26 mouse cellular contexts compared by ENCODE assay signal in the genomic region with DNA sequence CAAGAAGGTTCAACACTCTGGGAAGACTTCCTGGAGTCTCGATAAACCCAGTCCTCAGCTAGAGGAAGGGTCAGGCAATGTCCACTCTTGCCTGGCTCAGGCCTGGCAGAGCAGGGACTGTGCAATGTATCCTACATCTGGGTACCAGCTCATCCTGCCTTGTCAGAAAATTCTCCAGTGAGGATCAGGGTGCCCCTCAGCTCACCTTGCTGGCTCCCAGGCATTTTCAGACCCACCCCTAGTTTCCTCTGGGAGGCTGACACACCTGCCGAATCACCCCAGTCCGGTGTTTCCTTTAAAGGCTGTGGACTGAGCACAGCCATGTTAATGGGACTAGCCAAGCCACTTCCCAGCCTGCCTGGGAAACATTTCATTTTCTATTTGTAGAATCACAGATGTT.
"Had no signal": no experiment of that assay in that cellular context is flagged by ENCODE, and none has a peak within 500 bp of the region (broad histone marks: within the 10 kb centered on the region; RNA-seq: fewer than 3 reads in every experiment).

No protein-coding gene starts in this region.

- H3K4me3 ChIP-seq: heart, embryonic 13.5 days; heart, embryonic 15.5 days; hindbrain, embryonic 10.5 days; hindbrain, embryonic 12.5 days; kidney, embryonic 15.5 days; limb, embryonic 13.5 days; limb, embryonic 15.5 days; liver, embryonic 13.5 days; liver, embryonic 15.5 days had no signal

- H3K36me3 ChIP-seq: heart, embryonic 13.5 days; heart, embryonic 15.5 days; hindbrain, embryonic 10.5 days; hindbrain, embryonic 12.5 days; kidney, embryonic 15.5 days; limb, embryonic 13.5 days; limb, embryonic 15.5 days; liver, embryonic 13.5 days; liver, embryonic 15.5 days had no signal

- DNase-seq: gastrocnemius, postnatal 25 days; heart, postnatal 14 days; heart, postnatal 4 days; kidney, adult 11 months; kidney, adult 2 months; kidney, adult 9 months; kidney, postnatal 14 days; kidney, postnatal 36 days; layer of hippocampus, adult 9-11 months; layer of hippocampus, postnatal 36 days; left cerebral cortex, postnatal 4 days; liver, embryonic 13.5 days had no signal

- H3K9me3 ChIP-seq: heart, embryonic 15.5 days; hindbrain, embryonic 10.5 days; hindbrain, embryonic 12.5 days; kidney, embryonic 15.5 days; limb, embryonic 13.5 days; limb, embryonic 15.5 days; liver, embryonic 13.5 days; liver, embryonic 15.5 days had no signal

- H3K27ac ChIP-seq: heart, embryonic 13.5 days; heart, embryonic 15.5 days; hindbrain, embryonic 10.5 days; hindbrain, embryonic 12.5 days; hindbrain, embryonic 14.5 days; kidney, embryonic 15.5 days; kidney, postnatal 0 days; limb, embryonic 13.5 days; limb, embryonic 15.5 days; liver, embryonic 13.5 days; liver, embryonic 15.5 days had no signal

- H3K4me2 ChIP-seq: heart, embryonic 11.5 days; heart, embryonic 13.5 days; heart, embryonic 15.5 days; hindbrain, embryonic 12.5 days; hindbrain, embryonic 14.5 days; kidney, embryonic 15.5 days; limb, embryonic 13.5 days; limb, embryonic 15.5 days; liver, embryonic 13.5 days; liver, embryonic 15.5 days had no signal

- H3K4me1 ChIP-seq: hindbrain, embryonic 10.5 days; hindbrain, embryonic 12.5 days; kidney, embryonic 15.5 days; limb, embryonic 13.5 days; limb, embryonic 15.5 days; liver, embryonic 13.5 days; liver, embryonic 15.5 days had no signal

- H3K9ac ChIP-seq: heart, embryonic 13.5 days; heart, embryonic 15.5 days; hindbrain, embryonic 12.5 days; hindbrain, embryonic 14.5 days; kidney, embryonic 15.5 days; limb, embryonic 13.5 days; limb, embryonic 15.5 days; liver, embryonic 13.5 days; liver, embryonic 15.5 days had no signal

- H3K27me3 ChIP-seq: heart, embryonic 13.5 days; heart, embryonic 15.5 days; hindbrain, embryonic 12.5 days; kidney, embryonic 15.5 days; limb, embryonic 13.5 days; limb, embryonic 15.5 days; liver, embryonic 15.5 days had no signal

- ATAC-seq: hindbrain, embryonic 16.5 days; inflammation-experienced regulatory T-cells, adult 6 months; intestine, embryonic 16.5 days had no signal
